Mouse (Mus musculus): ENCODE measurements around the gene Btg4. TPM values are rescaled to one million over a fixed set of nuclear protein-coding genes. Genes with fewer than 3 reads are reported as not detected.

Gene Btg4
- polyA plus RNA-seq, 1 experiment, result not detected

- TF ChIP-seq POLR2A (IDR thresholded peaks at IDR 0.05; ENCODE audit: borderline replicate concordance, extremely low read depth, insufficient read depth, insufficient read length, poor library complexity, severe bottlenecking) (no peak), CTCF (IDR thresholded peaks at IDR 0.05; ENCODE audit: borderline replicate concordance, extremely low read depth, insufficient read depth, insufficient read length) (no peak)
- DNase-seq (ENCODE audit: low read depth), result no peak
Measured at GRCm38 (mm10) chr9:51041491-51041980, 19.2 kb upstream of the Btg4 start.

DNA sequence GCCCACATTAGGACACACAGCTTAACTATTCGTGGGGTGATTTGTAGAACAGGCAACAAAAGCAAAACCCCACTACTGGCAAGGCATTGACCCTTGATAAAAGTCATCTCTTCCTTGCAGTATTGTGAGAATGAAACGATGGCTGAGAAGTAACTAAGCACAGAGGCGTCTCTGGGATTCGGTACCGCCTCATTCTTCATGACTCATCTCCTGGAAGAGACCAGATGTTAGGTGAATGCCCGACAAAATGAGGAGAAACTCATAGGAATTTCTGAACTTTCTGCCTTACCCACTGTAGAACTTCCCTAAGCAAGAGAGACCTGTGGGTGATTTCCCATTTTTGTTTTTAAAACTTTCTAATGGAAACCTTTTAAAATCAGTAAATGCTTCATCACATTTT, 18.6 kb upstream of the Btg4 start:
- TF ChIP-seq POLR2A (IDR thresholded peaks at IDR 0.05; ENCODE audit: borderline replicate concordance, extremely low read depth, insufficient read depth, insufficient read length, poor library complexity, severe bottlenecking), result no peak
- DNase-seq (ENCODE audit: low read depth), result no peak

- peak; percentile 20 for DNase-seq (ENCODE audit: low read depth)
- TF ChIP-seq POLR2A (IDR thresholded peaks at IDR 0.05; ENCODE audit: borderline replicate concordance, extremely low read depth, insufficient read depth, insufficient read length, poor library complexity, severe bottlenecking) (no peak), CTCF (IDR thresholded peaks at IDR 0.05; ENCODE audit: borderline replicate concordance, extremely low read depth, insufficient read depth, insufficient read length) (no peak)
Measured at GRCm38 (mm10) chr9:51052180-51052579, 8.5 kb upstream of the Btg4 start.

- DNase-seq (ENCODE audit: low read depth), result no peak
- no peak for TF ChIP-seq POLR2A (IDR thresholded peaks at IDR 0.05; ENCODE audit: borderline replicate concordance, extremely low read depth, insufficient read depth, insufficient read length, poor library complexity, severe bottlenecking)
Measured at GRCm38 (mm10) chr9:51056360-51057324, 4.1 kb upstream of the Btg4 start.

DNA sequence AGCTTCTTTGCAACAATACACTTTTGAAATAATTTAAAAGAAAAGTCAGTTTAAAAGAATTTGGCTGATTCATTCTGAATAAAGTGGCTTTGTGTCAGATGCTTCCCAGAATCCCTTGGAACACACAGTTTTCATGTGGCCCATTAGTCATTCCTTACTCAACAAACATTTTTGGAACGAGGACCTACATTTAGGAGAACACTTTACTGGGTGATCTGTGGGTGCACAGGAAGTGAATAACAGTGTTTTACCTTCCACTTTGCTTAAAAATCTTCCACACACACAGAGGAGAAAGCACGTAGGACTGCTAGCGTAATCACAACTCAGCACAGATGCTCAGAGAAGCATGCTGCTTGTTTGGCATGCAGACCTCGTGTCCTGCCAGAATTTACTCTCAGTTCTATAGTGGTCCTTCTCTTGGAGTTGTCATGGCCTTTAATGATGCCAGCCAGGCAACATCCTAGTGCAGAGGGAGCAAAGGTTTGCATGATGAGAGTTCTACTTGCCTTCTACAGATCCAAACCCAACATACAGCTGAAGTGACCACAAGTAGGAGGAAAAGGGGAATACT, 1.7 kb upstream of the Btg4 start:
- TF ChIP-seq POLR2A (IDR thresholded peaks at IDR 0.05; ENCODE audit: borderline replicate concordance, extremely low read depth, insufficient read depth, insufficient read length, poor library complexity, severe bottlenecking) (no peak), CTCF (IDR thresholded peaks at IDR 0.05; ENCODE audit: borderline replicate concordance, extremely low read depth, insufficient read depth, insufficient read length) (no peak)
- DNase-seq (ENCODE audit: low read depth), result peak; percentile 24

- peak; percentile 35 for DNase-seq (ENCODE audit: low read depth)
- no peak for TF ChIP-seq CTCF (IDR thresholded peaks at IDR 0.05; ENCODE audit: borderline replicate concordance, extremely low read depth, insufficient read depth, insufficient read length)
- no peak for TF ChIP-seq POLR2A (IDR thresholded peaks at IDR 0.05; ENCODE audit: borderline replicate concordance, extremely low read depth, insufficient read depth, insufficient read length, poor library complexity, severe bottlenecking)
Measured at GRCm38 (mm10) chr9:51068202-51068601, 7.5 kb downstream of the Btg4 start.

DNA sequence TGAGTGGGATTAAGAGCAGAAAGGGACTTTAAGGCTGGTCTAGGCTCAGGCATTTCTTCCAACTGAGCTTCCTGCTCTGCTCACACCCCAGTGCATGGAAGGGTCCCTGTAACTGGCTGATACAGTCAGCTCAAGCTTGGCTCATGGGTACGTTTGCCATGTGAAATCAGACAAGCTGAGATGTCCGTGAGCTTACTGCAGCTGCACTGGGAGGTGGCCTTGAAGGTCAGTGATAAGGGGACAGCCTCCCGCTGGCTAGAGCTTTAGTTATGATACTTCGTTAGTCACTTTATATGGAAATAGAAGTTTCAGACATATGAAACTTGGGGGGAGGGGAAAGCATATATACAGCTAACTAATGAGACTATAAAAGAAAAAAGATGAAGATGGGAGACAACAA, 10.1 kb downstream of the Btg4 start:
- DNase-seq (ENCODE audit: low read depth), result no peak
- TF ChIP-seq CTCF (IDR thresholded peaks at IDR 0.05; ENCODE audit: borderline replicate concordance, extremely low read depth, insufficient read depth, insufficient read length) (no peak), POLR2A (IDR thresholded peaks at IDR 0.05; ENCODE audit: borderline replicate concordance, extremely low read depth, insufficient read depth, insufficient read length, poor library complexity, severe bottlenecking) (no peak)

DNA sequence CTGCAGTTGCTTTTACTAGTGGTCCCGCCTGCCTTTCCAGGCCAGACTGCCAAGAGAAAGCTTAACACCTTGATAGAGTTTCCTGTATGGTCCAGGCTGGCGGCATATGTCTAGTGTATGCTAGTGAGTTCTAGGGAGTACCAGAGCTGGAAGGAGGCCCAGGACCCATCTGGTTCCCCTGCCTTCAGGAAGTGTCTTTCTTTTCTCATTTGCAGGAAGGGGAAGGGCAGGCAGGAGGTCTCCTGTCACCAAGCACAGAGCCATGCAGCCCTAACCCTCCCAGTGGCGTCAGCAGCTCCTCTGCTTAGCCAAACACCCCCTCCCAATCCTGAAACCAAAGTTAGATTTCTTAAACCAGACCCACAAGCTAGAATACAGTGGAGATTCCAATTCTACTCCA, 15.1 kb downstream of the Btg4 start:
- peak; percentile 83 for DNase-seq (ENCODE audit: low read depth)
- TF ChIP-seq POLR2A (IDR thresholded peaks at IDR 0.05; ENCODE audit: borderline replicate concordance, extremely low read depth, insufficient read depth, insufficient read length, poor library complexity, severe bottlenecking), result no peak
- no peak for TF ChIP-seq CTCF (IDR thresholded peaks at IDR 0.05; ENCODE audit: borderline replicate concordance, extremely low read depth, insufficient read depth, insufficient read length)

DNA sequence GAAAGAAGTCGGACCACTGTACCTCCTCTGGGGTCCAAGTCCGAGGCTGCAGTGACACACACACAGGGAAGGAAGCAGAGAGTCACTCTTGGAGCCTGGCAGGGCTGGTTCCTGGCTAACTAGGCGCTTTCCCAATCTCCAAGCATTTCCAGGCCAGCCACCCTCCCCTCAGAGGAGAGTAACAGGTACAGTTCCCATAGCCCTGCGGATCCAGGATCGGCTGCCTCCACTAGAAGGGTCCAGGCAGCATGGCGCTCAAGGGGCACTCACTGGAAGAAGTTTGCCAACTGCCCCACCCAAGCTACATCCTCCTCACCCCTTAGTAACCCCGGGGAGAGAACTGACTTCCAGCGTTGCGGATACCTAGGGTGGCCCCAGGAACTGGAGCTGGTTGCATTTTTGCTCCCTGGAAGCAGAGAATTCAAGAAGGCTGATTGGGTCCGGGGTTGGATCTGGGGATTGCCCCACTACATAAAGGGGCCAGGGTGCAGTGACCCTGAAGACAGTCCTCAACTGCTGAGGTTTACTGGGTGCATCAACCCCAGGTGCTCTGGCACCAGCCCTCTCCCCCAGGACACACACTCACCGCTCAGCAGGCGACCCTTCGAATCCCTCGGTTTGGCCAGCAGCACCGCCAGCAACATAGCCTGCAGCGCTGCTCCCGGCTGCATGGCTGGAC, 15.7 kb downstream of the Btg4 start:
- no peak for TF ChIP-seq CTCF (IDR thresholded peaks at IDR 0.05; ENCODE audit: borderline replicate concordance, extremely low read depth, insufficient read depth, insufficient read length)
- TF ChIP-seq POLR2A (IDR thresholded peaks at IDR 0.05; ENCODE audit: borderline replicate concordance, extremely low read depth, insufficient read depth, insufficient read length, poor library complexity, severe bottlenecking), result no peak
- DNase-seq (ENCODE audit: low read depth), result peak; percentile 25

DNA sequence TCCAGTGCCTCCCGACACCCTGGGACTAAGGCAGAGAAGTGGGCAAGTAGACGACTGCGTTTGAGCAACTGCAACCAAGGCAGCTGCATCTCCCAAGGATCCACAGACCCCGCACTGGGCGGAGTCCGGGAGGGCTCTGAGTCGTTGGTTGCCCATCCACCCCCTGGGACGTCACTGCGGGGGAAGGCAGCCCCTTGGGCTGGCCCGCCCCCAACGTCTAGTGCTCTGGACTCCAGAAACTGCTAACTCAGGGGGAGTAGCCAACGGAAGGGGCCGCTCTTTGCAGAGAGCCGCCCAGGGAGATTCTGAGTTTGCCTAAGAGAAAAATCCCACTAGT, 16.2 kb downstream of the Btg4 start, which contains the start of gene Layn:
Layn (minus strand) TSS at position 116 of the 337 bp plus-strand sequence.
- peak; percentile 85 for DNase-seq (ENCODE audit: low read depth)
- TF ChIP-seq CTCF (IDR thresholded peaks at IDR 0.05; ENCODE audit: borderline replicate concordance, extremely low read depth, insufficient read depth, insufficient read length), result no peak
- no peak for TF ChIP-seq POLR2A (IDR thresholded peaks at IDR 0.05; ENCODE audit: borderline replicate concordance, extremely low read depth, insufficient read depth, insufficient read length, poor library complexity, severe bottlenecking)

- TF ChIP-seq CTCF (IDR thresholded peaks at IDR 0.05; ENCODE audit: borderline replicate concordance, extremely low read depth, insufficient read depth, insufficient read length), result no peak
- no peak for TF ChIP-seq POLR2A (IDR thresholded peaks at IDR 0.05; ENCODE audit: borderline replicate concordance, extremely low read depth, insufficient read depth, insufficient read length, poor library complexity, severe bottlenecking)
- no peak for DNase-seq (ENCODE audit: low read depth)
Measured at GRCm38 (mm10) chr9:51081614-51082013, 20.9 kb downstream of the Btg4 start.
